Mouse (Mus musculus): ENCODE measurements at regions not wholly inside any gene's neighbourhood (a gene's known extent, or its start where the extent isn't known, plus 50 kb on each side); places are given as distances from the start of the nearest gene placed in this dataset.

- DNase-seq (ENCODE audit: extremely low spot score, low spot score) = no peak
Observed at GRCm38 (mm10) chr1:138343451-138343850, 69.9 kb downstream of the Atp6v1g3 start.

- no peak for DNase-seq (ENCODE audit: extremely low spot score, low spot score)
Observed at GRCm38 (mm10) chr1:138344920-138345319, 71.4 kb downstream of the Atp6v1g3 start.

DNA sequence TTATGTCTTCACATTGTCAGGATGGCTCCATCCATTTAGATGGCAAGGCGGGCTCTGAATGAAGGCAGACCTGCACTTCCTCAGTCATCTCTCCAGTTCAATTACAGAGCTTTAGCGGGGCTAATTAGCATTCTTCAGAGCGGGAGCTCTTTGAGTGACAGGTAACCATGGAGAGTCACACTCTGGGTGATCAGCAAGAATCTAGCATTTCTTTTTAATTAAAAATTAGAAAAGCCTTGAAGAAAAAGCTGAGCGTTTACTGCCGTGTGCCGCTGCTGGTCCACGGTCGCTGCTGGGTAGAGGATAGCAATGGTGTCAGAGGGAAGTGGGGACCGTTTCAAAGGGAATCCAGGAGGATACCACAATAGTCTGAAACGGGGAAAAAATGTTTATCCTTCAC is 72.5 kb downstream of the Atp6v1g3 start:
- no peak for DNase-seq (ENCODE audit: extremely low spot score, low spot score)

DNA sequence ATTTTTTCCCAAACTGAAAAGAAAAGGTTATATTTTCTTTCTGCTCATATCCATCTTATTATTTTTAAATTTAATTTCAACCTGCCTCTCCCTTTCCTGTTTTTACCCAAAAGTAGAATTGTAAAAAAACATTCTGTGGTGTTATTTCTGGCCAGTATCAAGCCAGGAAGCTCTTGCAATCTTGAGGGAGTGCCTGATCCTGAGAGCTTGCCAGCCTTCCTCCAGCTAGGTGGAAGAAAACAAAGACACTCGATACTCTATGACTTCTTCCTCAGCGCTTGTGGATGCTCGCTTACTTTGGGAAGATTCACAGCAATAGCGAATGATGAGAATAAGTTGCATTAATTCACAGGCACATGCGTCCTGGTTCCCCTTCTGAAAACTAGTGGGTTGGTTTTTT is 73.4 kb downstream of the Atp6v1g3 start:
- DNase-seq (ENCODE audit: extremely low spot score, low spot score) = no peak

DNA sequence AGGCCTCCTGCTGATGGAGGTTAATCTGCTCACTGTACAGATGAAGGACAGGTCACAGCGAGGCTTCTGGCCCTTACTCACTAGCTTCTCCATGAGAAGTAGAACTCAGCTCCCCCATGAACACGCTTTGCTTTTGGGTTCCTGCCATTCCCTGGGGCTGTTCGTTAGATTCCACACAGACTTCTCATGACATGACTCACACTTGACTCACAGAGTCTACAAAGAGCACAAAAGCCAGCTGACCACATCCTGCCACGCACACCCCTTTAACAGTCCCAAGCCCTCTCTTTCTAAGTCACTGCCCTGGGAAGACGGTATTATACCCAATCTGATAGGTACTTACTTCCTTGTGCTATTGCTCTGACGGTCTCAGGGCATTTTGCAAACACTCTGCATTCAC is 74.9 kb downstream of the Atp6v1g3 start:
- DNase-seq (ENCODE audit: extremely low spot score, low spot score) = no peak

- DNase-seq (ENCODE audit: extremely low spot score, low spot score) = no peak
Observed at GRCm38 (mm10) chr1:138349099-138349498, 75.6 kb downstream of the Atp6v1g3 start.

DNA sequence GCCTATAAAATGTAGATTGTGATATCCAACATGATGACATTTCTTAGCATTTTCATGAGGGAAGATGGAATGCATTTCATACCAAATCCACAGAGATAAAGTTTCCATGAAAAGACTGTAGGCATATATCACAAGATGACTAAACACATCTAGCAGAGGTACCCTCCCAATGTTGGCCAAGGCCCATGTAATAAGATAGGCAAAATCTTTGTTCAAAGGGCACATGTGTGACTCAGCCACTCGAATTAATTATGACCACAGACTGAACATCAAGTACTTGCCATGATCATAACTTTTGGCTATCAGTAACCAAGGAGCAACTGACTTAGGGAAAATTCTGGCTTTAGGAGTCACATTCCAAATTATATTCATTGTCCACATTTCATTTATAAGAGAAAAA is 82.9 kb downstream of the Atp6v1g3 start:
- DNase-seq (ENCODE audit: extremely low spot score, low spot score) = no peak

GRCm38 (mm10) chr1:138362684-138363472 is 89.3 kb downstream of the Atp6v1g3 start:
- DNase-seq (ENCODE audit: extremely low spot score, low spot score) = no peak

DNA sequence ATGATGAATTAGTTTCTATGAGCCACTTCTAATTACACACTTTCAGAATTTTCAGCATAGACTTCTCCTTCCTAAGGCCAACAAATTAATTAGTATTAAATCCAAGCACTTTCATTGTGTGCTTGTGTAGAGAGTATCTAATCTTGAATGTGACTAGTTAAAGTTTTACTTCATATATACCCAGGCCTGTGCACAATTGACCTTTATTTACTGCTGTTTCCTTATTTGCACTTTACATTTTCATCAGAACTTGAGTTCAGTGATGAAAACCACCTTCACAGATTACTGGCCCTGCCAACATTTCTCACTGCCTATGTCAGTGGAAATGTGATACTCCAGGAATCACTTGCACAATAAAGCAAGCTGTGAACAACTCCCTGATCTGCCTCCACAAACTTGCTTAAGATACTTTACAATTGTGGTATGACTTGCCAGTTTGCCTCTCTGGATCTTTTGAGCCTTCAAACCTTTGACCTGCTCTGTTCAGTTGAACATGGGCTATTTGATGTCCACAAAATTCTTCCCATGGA is 96.5 kb downstream of the Atp6v1g3 start:
- DNase-seq (ENCODE audit: extremely low spot score, low spot score) = no peak

DNA sequence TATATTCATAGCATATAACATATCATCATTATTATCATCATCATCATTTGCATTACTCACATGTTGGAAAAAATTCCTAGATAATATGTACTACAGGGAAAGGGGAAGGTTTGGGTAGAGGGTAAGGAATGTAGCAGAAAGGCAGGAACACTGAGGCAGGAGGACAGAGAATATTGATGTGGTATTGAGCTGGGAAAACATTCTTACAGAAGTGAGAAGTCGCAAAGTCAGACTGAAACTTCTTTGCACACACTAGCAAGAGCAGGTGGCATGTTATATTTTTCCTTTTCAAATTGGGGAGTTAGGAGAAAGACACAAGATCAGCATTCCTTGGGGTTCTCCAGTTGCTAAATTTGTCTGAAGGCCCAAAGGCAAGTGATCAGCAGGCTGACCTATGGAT is 97.9 kb downstream of the Atp6v1g3 start:
- DNase-seq (ENCODE audit: extremely low spot score, low spot score) = no peak

GRCm38 (mm10) chr1:138384146-138384545 is 110.6 kb downstream of the Atp6v1g3 start:
- no peak for DNase-seq (ENCODE audit: extremely low spot score, low spot score)

GRCm38 (mm10) chr1:138385156-138385841 is 111.8 kb downstream of the Atp6v1g3 start:
- DNase-seq (ENCODE audit: extremely low spot score, low spot score) = peak; percentile 56

DNA sequence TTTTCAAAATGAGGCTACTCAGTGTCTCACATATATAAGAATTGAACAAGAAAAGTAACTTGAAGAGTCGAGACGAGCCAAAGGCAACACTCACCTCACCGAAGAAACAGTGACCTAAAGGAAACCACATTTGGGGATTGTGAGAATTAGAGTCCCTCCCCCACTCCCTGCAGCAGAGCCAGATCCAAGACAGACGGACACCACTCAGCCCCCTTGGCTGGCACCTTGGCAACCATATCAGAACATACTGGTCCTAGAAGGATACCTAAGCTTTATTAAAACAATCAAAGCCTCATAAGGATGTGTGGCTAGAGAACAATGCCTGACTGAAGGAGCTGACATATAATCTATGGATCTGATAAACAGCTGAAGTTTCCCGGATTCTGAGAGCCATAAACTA is 112.5 kb downstream of the Atp6v1g3 start:
- no peak for DNase-seq (ENCODE audit: extremely low spot score, low spot score)

DNA sequence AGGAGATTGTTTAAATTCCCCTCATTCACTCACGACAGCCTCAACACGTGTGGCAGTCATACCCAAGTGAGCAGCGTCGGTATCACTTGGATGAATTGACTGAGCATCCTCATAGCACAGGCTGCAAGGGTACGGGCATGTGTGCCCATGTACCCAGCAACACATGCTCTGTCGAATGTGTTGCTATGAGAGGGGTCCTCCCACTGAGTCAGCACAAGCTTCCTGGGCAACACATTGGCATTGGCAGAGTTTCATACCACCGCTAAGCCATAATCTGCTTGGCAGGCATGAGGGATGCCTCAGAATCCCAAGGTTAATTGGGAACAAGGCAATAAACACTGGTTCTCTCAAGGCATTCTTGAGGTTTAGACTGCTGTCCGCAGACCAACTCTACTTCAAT is 115.1 kb downstream of the Atp6v1g3 start:
- no peak for DNase-seq (ENCODE audit: extremely low spot score, low spot score)

DNA sequence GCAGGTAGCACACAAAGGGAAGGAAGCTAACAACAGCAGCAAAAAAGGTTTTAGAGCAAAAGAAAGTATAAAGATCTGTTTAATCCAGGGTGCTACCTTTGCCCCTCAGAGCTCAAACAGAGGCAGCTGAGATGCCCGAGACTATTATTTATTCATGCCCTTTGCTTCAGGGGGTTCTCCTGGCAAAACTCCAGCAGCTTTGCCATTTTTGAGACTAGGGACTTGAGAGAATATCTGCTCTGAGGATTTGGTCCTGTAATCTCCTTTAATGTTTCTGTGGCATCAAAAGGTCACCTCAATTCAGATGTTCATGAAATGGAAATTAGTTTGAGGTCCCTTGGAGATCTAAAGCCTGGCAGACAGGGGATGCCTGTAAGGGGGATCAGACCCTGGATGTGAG is 116.1 kb downstream of the Atp6v1g3 start:
- no peak for DNase-seq (ENCODE audit: extremely low spot score, low spot score)

DNA sequence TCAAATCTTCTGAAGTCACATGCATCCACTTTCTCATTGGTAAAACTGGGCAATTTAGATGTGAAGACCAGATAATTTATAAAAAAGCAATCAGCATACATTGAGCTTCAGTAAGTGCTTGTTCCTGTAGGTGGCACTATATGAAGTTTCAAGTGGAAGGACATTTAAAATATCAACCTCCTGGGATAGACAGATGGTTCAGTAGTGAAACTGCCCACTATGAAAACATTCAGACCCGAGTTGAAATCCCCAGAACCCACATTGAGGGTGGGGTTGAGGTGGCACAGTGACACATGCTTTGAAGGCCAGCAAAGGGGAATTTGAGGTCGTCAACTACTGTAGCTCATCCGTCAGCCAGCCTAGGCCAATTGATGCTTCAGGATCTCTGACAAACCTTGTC is 145.1 kb downstream of the Atp6v1g3 start:
- DNase-seq (ENCODE audit: extremely low spot score, low spot score) = no peak

- DNase-seq (ENCODE audit: extremely low spot score, low spot score) = no peak
Observed at GRCm38 (mm10) chr1:138427416-138427815, 153.9 kb downstream of the Atp6v1g3 start.
